In genomic region chr2:4356812-4357384, GRCm38 (mm10) we compare ENCODE assay signal across 19 mouse cellular contexts.
"Had no signal": no experiment of that assay in that cellular context is flagged by ENCODE, and none has a peak within 500 bp of the region (broad histone marks: within the 10 kb centered on the region; RNA-seq: fewer than 3 reads in every experiment).

No protein-coding gene starts in this region.

- H3K36me3 ChIP-seq: midbrain, embryonic 13.5 days; midbrain, embryonic 15.5 days; neural tube, embryonic 13.5 days; stomach, embryonic 15.5 days had no signal

- H3K9me3 ChIP-seq: megakaryocyte, embryonic 14.5 days; midbrain, embryonic 13.5 days; midbrain, embryonic 15.5 days; neural tube, embryonic 13.5 days; stomach, embryonic 15.5 days had no signal

- DNase-seq: lung, adult 18-20 months; lung, embryonic 14.5 days; lung, postnatal 10 days; lung, postnatal 36 days; retina, postnatal 1 day; right cerebral cortex, adult 18-20 months; right cerebral cortex, postnatal 25 days; thymus, adult 2 months; thymus, postnatal 25 days; thymus, postnatal 4 days had no signal

- H3K27ac ChIP-seq: liver, embryonic 14.5 days; macrophage; midbrain, embryonic 13.5 days; midbrain, embryonic 15.5 days; neural tube, embryonic 13.5 days; stomach, embryonic 15.5 days; stomach, postnatal 0 days had no signal

- H3K4me3 ChIP-seq: megakaryocyte, embryonic 14.5 days; midbrain, embryonic 13.5 days; midbrain, embryonic 15.5 days; neural tube, embryonic 13.5 days; stomach, embryonic 15.5 days had no signal

- H3K9ac ChIP-seq: liver, embryonic 14.5 days; lung, embryonic 14.5 days; midbrain, embryonic 13.5 days; midbrain, embryonic 15.5 days; neural tube, embryonic 13.5 days; stomach, embryonic 15.5 days had no signal

- H3K4me2 ChIP-seq: lung, embryonic 14.5 days; midbrain, embryonic 11.5 days; midbrain, embryonic 13.5 days; midbrain, embryonic 15.5 days; neural tube, embryonic 13.5 days; stomach, embryonic 15.5 days had no signal

- H3K4me1 ChIP-seq: megakaryocyte, embryonic 14.5 days; midbrain, embryonic 13.5 days; midbrain, embryonic 15.5 days; neural tube, embryonic 13.5 days; stomach, embryonic 15.5 days had no signal

- ATAC-seq: midbrain, embryonic 13.5 days; midbrain, embryonic 15.5 days had no signal

- H3K27me3 ChIP-seq: megakaryocyte, embryonic 14.5 days; midbrain, embryonic 13.5 days; midbrain, embryonic 15.5 days; neural tube, embryonic 13.5 days; stomach, embryonic 15.5 days had no signal
